Mouse (Mus musculus): ENCODE data around the gene Gtpbp8.

Gene Gtpbp8

DNA sequence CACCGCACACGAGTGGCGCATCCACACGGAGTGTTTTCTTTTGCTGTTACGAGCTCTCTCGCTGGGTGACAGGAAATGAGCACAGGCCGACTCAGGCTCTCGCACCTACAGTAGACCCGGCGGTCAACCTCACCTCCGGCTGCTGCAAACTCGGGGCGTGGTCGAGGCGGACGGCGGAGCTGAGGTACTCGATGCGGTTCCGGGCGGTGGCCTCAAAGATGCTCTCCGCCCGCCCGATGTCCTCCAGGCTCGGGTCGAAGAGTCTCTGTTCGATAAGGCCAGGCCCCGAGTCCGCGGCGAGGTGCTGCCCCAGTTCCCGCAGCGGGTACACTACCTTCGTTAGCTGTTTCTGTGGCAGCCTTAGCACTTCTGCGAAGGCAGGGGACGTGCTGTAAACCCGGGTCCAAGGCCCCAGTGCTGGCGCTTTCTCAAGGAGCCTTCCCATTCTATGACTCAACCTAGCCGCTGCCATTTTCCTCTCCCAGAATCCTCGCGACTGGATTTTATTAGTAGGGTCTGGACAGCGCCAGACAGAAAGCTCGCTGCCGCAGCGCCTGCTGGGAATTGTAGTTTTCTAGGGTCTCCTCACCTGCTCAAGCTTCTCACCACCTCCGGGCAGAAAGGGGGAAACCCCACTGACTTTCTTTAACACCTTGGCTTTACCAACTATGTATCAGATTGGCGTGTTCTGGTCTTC lies at the start of gene Gtpbp8:
Gene Gtpbp8, minus strand, starts transcription at position 498 of the 697 bp plus-strand sequence.
- peak; percentile 68 for DNase-seq (ENCODE audit: low read depth, low spot score)

DNA sequence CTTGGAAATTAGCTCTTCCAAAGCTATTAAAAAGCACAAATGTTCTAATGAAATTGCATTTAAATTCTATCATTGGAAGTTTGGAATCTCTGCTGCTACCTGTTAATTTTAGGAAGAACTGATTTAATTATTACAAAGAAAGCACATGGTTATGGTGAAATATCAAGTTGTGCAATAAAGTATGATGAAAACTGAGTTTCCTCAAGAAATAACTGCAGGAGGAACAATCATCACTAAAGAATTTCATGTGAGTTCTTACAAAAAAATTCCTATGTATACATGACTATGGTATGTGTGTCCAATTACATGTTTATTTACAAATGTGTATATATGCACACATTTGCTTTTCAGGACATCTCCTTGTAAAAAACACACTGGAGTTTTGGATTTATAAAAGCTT lies 48.3 kb upstream of the Gtpbp8 start:
- no peak for DNase-seq (ENCODE audit: low read depth, low spot score)

DNA sequence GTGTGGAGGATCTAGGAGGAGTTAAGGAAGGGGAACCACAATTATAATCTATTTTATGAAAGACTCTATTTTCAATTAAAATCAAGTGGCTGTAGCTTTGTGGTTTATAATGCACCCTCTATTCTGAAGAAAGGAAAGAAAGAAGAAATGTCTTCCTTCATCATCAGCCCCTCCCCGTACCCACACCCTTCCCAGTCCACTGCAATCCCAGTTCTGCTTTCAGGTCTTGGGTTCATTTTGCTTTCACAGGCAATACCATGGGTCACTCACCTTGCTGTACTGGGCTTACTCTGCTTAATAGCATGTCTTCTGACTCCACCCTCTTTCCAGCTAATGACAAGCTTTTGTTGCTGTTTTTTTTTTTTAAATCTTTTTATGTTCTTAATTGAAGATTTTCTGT lies 40.8 kb upstream of the Gtpbp8 start:
- no peak for DNase-seq (ENCODE audit: low read depth, low spot score)

DNA sequence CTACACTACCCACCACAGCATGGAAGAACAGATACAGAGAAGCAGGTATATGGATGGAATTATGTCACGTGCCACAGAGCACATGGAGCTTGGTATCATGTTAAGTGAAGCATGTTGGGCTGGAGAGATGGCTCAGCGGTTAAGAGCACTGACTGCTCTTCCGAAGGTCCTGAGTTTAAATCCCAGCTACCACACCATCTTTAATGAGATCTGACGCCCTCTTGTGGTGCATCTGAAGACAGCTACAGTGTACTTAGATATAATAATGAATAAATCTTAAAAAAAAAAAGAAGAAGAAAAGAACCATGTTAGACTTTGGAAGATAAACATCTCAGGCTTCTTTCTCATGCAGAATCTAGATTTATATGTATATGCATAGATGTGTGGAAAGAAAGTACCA lies 34.6 kb upstream of the Gtpbp8 start:
- no peak for DNase-seq (ENCODE audit: low read depth, low spot score)

DNA sequence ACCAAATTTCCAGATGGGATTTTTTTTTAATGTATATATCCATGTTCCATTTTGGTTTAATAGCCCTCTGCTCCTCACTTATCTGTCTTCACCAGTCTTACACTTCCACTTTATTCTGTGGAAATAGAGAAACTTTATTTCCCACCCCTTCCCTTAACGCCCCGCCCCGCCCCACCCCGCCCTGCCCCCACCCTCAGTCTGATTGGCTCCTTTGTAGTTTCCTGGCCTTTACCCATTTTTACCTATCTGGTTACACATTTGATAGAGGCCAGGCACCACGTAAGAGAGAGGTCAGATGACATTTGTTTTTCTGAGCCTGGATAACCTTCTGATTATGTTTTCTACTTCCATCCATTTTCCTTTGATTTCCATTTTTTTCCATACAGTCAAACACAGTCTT lies 33.3 kb upstream of the Gtpbp8 start:
- DNase-seq (ENCODE audit: low read depth, low spot score): no peak

DNA sequence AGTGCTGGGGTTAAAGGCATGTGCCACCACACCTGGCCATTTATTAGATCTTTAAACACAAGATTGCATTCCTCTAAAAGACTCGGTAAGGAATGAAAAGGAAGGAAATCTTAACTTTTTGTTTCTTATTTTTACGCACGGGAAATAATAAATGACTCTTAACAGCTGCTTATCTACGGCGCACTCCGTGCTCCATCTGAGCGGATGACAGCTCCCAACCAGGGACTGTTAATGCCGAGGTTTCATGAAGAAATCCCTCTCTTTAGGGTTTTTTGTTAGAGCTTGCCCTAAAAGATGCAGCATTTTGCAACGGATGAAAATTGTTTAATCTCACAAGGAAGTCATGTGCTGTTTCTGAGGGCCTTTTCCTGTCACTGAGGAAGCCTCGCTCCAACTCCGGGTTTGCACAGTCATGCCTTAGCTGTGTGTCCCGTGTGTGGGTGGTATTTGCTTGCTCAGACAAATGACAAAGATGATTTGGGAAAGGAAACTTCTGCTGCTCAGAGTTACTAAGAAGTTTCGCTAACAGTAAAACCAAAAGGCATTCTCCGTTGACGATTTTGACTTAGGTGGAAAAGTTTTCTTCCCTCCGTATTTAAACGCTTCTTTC lies 32.5 kb upstream of the Gtpbp8 start:
- DNase-seq (ENCODE audit: low read depth, low spot score): peak; percentile 22

DNA sequence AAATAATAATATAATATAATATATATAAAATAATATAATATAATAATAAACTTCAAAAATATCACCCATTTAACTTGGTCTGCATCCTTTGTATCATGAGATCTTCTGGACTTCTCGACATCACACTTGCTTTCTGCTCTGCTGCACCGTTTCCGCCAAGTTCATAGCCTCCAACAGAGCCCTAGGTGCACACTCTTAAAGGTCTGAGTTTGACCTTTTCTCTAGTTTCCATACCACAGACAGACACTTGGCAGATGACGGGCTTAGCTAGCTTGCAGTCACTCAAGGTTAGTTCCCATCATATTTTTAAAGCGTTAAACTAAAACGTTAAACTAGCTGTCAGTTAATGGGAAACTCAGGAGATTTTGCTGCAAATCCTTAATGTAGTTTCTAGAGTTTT lies 28.0 kb upstream of the Gtpbp8 start:
- no peak for DNase-seq (ENCODE audit: low read depth, low spot score)

DNA sequence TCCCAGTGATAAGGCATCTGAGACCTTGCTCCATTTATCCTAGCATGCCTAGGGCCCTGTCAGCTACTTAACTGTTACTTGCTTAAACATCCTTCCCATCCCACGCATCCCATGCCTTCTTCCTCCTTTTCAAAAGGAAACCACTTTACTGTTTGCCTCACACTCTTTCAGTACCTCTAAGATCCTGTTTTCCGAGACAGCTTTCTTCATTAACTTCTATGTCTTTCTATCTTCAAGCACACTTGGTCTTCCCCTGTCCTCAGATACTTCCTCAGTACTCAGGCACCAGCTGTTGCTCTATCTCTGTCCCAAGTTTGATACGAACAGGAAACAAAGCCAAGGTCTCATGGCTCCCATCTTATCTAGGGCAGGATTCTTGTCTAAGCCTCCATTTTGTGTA lies 27.5 kb upstream of the Gtpbp8 start:
- no peak for DNase-seq (ENCODE audit: low read depth, low spot score)

DNA sequence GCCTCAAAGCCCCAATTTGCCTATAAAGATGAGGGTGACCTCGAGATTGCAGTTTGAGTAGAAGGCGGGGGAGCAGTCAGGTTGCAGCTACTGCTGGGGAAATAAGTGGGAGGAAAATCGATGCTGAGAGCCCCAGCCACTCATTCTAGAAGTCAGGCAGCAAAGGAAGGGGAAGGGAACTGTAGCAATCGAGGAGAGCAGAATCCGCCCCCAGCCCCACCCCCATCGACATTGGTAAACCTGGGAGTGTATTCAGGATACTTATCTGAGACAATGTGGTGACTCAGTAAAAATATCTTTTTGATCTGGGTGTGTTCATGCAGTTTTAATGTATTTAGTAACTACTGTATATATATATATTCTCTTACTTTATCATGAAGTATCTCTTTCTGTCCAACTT lies 26.4 kb upstream of the Gtpbp8 start:
- DNase-seq (ENCODE audit: low read depth, low spot score): no peak

DNA sequence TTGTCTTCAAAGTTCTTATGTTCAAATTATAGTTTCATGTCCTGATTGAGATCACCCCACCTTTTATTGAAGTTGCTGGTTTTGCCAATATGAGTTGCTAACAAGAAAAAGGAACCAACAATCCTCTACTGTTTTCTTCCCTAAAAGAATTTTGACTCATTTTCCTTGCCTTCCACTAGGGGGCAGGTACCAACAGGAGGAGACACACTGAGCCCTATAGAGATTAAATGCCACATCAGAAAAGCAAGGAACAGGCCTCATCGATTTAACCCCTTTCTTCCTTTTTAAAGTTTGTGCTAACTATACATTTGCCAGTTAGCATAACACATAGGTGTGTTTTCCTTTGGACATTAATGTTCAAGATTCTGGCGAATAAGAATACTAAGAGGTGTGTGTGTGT lies 21.8 kb upstream of the Gtpbp8 start:
- DNase-seq (ENCODE audit: low read depth, low spot score): peak; percentile 20

DNA sequence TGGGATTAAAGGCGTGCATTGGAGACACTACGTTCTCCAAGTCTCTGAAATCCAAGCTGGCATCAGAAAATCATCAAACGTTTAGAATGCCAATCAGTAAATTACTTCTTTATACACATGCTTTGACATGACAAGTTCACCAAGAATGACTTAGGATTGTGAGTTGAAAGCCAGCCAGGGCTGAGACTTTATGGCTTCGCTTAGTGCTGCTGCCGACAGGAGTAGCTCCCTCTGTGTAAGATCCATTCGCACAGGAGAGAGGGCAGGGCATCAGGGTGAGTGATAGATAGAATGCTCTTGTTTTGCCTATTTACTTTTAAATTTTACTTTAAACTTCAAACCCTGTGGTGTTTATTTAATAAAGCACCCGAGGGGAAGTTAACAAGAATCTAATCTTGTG lies 21.3 kb upstream of the Gtpbp8 start:
- no peak for DNase-seq (ENCODE audit: low read depth, low spot score)

DNA sequence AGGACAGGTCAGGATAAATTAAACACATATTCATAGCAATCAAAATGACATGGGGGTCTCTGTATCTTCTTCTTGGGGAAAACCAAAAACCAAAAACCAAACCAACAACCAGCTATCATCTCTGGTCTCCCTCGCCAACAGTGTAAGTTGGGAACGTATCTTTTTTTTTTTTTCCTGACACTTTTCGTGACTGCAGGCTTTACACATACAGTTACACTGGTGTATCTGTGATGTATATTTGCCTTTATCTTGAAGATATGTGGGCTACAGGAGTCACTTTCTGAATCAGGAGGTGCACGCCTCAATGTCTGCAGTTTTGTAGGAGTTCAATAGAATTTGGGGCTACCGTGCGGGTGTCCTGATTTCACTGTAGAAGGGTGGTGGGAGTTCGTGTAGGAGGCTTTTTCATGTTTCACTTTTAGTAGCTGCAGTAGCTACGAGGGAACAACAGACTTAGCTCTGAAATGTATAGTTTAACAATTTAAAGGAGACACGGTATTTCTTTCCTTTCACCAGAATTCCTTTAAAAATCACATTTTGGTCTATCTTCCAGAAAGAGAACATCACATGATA lies 20.2 kb upstream of the Gtpbp8 start:
- DNase-seq (ENCODE audit: low read depth, low spot score): no peak

DNA sequence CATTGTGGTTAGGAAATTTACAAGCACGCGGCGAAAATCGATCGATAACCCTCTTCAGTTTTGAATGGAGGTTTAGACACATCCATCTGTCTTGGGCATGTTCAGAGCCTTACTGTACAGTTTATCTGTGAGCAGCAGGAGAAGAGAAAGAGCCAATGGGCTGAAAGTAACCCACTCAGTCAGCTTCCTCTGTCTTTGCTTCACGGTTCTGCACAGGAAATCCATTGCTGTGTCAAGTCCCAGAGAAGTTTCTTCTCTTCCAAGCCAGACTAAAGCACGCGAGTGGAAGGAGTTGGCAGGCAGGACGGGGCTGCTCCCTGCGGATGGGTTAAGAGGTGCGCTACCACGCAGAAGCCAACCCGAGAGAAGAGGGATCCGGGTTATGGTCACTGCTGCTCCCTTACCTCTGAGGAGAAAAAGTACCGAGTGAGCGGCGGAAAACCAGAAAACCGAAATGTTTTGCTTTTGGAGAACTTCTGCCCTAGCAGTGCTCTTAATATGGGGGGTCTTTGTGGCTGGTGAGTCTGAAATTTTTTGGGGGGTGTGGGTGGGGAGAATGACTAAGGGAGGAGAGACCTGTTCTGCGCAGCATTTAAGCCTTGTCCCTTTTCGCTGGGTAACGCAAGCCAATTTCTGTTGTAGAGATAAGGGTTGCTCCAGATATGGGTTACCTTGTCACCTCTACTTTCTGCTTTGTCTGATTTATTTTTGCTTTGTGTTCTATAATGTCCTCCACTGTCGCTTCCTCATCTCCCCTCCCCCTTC lies 19.6 kb upstream of the Gtpbp8 start, which contains the start of gene Cd200r1:
Gene Cd200r1, plus strand, starts transcription at position 182 of the 765 bp plus-strand sequence.
- no peak for DNase-seq (ENCODE audit: low read depth, low spot score)

DNA sequence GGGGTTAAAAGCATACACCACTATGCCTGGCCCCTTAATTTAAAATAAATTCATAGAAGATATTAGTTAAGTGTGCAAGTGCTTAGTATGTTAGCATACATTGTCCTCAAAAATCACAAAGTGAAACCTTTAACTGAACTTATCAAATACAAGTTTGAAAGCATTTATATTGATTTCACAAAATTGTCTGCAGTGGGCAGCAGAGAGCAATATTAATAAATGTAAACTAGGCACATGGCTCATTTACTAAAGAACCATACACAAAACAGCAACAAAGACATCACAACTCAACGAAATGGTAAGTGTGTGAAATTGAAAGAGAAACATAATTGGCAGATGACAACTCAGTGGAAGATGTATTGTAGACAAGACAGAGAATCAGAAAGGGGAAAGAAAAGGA lies 15.6 kb upstream of the Gtpbp8 start:
- DNase-seq (ENCODE audit: low read depth, low spot score): no peak

DNA sequence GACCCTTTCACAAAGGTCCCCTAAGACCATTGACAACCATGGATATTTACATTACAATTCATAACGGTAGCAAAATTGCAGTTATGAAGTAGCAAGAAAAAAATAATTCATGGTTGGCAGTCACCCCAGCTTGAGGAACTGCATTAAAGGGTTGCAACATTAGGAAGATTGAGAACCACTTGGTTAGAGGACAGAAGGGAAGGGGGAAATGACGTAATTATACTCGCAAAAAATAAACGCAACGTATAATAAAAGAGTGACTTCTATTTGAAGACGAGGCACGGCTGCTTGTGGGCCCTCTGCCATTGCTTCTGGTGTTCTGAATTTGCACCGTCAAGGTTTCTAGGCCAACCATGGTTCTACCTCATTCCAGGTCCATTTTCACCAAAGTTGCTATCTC lies 11.5 kb upstream of the Gtpbp8 start:
- DNase-seq (ENCODE audit: low read depth, low spot score): no peak

DNA sequence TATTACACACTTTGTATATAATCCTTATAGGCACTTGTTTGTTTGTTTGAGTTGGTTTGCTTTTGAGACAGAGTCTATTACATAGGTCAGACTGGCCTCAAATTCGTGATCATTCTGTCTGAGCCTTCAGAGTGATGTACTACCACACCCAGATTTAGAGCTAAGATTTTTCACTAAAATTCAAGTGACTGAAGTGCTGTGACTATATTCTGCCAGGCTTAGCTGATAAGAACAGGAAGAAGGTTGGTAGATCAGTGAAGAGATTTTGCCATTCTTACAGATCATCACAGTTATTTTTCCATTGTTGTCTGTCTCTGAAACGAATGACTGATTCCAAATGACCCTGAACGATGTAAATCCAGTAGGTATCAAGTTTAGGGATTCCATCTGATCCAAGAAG lies 1.8 kb upstream of the Gtpbp8 start:
- DNase-seq (ENCODE audit: low read depth, low spot score): no peak

DNA sequence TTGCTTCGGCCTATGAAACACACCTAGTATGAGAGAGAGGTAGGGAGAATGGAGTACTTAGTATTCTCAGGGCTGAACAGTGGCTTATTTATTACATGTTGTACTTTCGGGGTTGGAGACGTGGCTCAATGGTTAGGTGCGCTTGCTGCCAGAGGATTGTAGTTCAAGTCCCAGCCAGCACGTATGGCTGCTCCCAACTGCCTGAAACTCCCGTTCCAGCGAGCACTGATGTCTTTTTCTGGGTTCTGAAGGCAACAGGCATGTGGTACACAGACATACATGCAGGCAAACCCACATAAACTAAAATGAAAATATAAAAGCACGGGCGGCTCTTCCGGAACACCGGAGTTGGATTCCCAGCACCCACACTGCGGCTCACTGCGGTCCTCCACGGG lies 695 bp downstream of the Gtpbp8 start:
- DNase-seq (ENCODE audit: low read depth, low spot score): no peak

DNA sequence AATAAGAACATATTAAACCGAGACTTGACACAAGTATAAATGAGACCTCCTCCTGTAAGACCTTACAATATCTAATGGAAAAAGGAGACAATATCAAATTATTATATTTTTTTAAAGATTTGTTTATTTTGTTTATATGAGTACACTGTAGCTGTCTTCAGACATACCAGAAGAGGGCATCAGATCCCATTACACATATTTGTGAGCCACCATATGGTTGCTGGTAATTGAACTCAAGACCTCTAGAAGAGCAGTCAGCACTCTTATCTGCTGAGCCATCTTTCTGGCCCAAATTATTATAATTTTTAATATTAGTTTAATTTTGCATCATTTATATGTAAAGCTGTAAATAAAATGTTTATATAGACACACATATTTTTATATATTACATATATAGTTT lies 3.4 kb downstream of the Gtpbp8 start:
- no peak for DNase-seq (ENCODE audit: low read depth, low spot score)

DNA sequence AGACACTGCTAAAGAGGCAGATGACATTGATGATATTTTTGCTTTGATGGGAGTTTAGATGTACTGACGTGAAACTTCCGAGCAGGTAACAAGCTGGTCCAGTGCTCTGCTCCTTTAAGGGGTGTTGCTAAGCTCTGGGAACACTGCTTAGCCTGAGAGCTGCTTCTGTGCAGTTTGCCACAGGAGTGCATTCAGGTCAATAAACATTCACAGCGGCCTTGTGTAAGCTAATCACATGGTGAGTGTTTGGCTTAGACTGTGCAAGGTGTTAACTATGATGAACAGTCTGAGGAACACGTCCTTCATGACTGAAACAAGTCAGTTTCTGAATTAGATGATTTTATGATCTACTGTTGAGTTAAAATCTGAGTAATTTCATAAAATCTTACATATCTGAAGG lies 10.0 kb downstream of the Gtpbp8 start:
- no peak for DNase-seq (ENCODE audit: low read depth, low spot score)

DNA sequence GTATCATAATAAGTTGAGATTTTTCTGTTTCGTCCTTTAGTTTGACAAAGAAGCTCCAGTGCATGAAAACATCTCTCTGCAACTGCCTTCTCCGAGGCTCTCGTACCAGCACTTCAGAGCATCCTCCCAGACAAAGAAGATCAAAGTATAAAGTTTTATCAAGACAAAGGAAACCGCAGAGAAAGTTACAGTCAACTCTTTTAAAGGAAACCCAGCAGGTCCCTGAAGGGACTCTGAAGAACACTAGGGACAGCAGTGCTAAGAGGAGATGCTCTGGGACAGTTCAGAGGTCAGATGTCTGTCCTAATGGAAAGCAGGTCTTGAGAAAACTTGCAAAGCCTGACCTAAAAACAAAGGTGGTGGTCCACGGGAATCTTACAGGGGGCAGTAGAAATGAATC lies 10.5 kb downstream of the Gtpbp8 start:
- DNase-seq (ENCODE audit: low read depth, low spot score): no peak

DNA sequence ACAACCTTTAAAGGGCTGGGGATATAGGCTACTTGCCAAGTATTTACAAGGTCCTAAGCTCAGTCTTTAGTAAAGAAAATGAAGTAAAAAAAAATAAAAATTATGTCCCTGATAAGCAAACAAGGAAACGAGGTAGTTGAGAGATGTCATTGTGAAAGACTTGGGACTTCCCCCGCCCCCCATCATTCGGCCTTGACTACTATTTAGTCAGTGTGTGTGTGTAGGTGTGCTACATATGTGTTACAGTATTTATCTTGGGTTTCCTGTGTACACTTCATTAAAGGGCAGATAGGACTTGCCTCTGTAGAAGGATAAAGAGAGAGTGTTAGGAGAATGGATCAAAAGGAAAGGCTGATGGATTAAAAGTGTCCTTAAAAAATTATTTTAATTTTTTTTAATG lies 12.1 kb downstream of the Gtpbp8 start:
- DNase-seq (ENCODE audit: low read depth, low spot score): no peak

DNA sequence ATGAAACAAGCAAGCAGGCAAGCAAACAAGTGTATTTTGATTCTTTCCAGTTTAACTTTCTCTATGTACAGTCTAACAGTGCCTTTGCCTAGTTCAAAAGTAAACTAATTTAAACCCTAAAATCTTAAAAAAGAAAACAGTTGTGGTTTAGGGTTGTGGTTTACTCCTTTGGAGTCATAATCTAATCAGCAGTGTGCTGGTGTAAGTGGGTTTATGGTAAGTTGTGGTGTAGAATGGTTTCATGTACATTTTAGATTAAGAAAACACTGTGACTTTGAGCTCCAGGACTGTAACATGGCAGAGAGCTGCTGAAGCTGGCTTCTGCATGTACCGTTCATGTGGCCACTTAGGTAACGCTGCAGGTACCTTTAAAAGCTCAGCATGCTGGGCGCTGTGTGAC lies 18.6 kb downstream of the Gtpbp8 start:
- DNase-seq (ENCODE audit: low read depth, low spot score): no peak

Measured in skeletal muscle tissue, adult 2 months (tissue).